Mouse (Mus musculus) heart, embryonic 14.5 days (tissue): ENCODE measurements around the gene Grb10. TPM values are rescaled to one million over a fixed set of nuclear protein-coding genes. Genes with fewer than 3 reads are reported as not detected.

Source experiments
- ATAC-seq: fragments of 200-750 bp; cut with Nextera tagmentation; 2 replicates; pipeline ENCODE4 v1.8.0; 2017; ENCODE audit warnings: low read depth, moderate TSS enrichment; ENCODE audit not compliant: insufficient number of reproducible peaks, insufficient read depth, low FRiP score
- H3K27ac ChIP-seq, 2 experiments: fragments of 200-500 bp in 1 of 2; fragments of 300-500 bp in 1 of 2; sonication (generic) in 1 of 2; replicated peaks in 1 of 2; 2 replicates each; pipeline ENCODE4 v1.5.1; 2012 to 2014; ENCODE audit warnings: low read depth in 2 of 2, low read length in 2 of 2, control low read depth in 1 of 2, mild to moderate bottlenecking in 1 of 2, mixed read lengths in 1 of 2; ENCODE audit not compliant: control insufficient read depth in 1 of 2, insufficient read depth in 1 of 2
- H3K27me3 ChIP-seq: fragments of 300-500 bp; sonication (generic); 2 replicates; pipeline ENCODE4 v1.6.1; 2014; ENCODE audit warnings: mild to moderate bottlenecking, low read length, control low read depth; ENCODE audit not compliant: control insufficient read depth, insufficient read depth
- H3K36me3 ChIP-seq: fragments of 300-500 bp; sonication (generic); 2 replicates; pipeline ENCODE4 v1.6.1; 2014; ENCODE audit warnings: mild to moderate bottlenecking, control low read depth, low read length, mixed read lengths; ENCODE audit not compliant: control insufficient read depth, insufficient read depth
- H3K4me1 ChIP-seq, 2 experiments: fragments of 200-500 bp in 1 of 2; fragments of 300-500 bp in 1 of 2; sonication (generic) in 1 of 2; 2 replicates each; pipeline ENCODE4 v1.6.1; 2012 to 2014; ENCODE audit warnings: low read length in 2 of 2, control low read depth in 1 of 2, mixed read lengths in 1 of 2; ENCODE audit not compliant: control insufficient read depth in 2 of 2, insufficient read depth in 2 of 2
- H3K4me2 ChIP-seq: fragments of 300-500 bp; sonication (generic); 2 replicates; pipeline ENCODE4 v1.6.1; 2014; ENCODE audit warnings: mild to moderate bottlenecking, low read length
- H3K4me3 ChIP-seq, 2 experiments: fragments of 200-500 bp in 1 of 2; fragments of 300-500 bp in 1 of 2; sonication (generic) in 1 of 2; 2 replicates each; pipeline ENCODE4 v1.5.1; 2012 to 2014; ENCODE audit warnings: low read length in 2 of 2, mild to moderate bottlenecking in 2 of 2, control low read depth in 1 of 2, low read depth in 1 of 2, moderate library complexity in 1 of 2; ENCODE audit not compliant: control insufficient read depth in 1 of 2, insufficient read depth in 1 of 2
- H3K9ac ChIP-seq: fragments of 300-500 bp; sonication (generic); 2 replicates; pipeline ENCODE4 v1.6.1; 2014; ENCODE audit warnings: mild to moderate bottlenecking, low read length
- H3K9me3 ChIP-seq: fragments of 300-500 bp; sonication (generic); 2 replicates; pipeline ENCODE4 v1.6.1; 2016; ENCODE audit warnings: low read length, control low read depth; ENCODE audit not compliant: control insufficient read depth
- WGBS: fragments of 180-500 bp; shearing (Covaris S2); extraction: QIAGEN DNeasy Blood & Tissue Kit; methylation state at CpG from one replicate; pipeline ENCODE4 v1.1.7; 2014; 5-methylcytosine and 5-hydroxymethylcytosine counted together
- polyA plus RNA-seq: library from polyadenylated mRNA; unstranded; fragments of >200 nt; fragmentation: Nextera tagmentation; extraction: Ambion mirVana; gene quantifications from 2 replicates; pipeline ENCODE4 v1.2.1, GENCODE M21; 2014

Gene Grb10
- polyA plus RNA-seq, 1 experiment from 2014 or later: 330 TPM

GRCm38 (mm10) chr11:11939611-11940010, 98.9 kb downstream of the Grb10 start:
- H3K27ac ChIP-seq: peak overlapping the region; percentile 54 to 69
- peaks cover 11 to 49% of the 10 kb centered on the region in 2 experiments for H3K4me1 ChIP-seq
- no peak overlapping the region for H3K4me2 ChIP-seq
- H3K27me3 ChIP-seq: no peaks in the 10 kb centered on the region
- H3K9me3 ChIP-seq: no peaks in the 10 kb centered on the region
- H3K9ac ChIP-seq: no peak overlapping the region
- no peak overlapping the region for H3K4me3 ChIP-seq
- ATAC-seq: peak; percentile 74
- WGBS: 23% methylated on average over 3 of the region's 3 CpGs
- peaks cover 94% of the 10 kb centered on the region for H3K36me3 ChIP-seq

DNA sequence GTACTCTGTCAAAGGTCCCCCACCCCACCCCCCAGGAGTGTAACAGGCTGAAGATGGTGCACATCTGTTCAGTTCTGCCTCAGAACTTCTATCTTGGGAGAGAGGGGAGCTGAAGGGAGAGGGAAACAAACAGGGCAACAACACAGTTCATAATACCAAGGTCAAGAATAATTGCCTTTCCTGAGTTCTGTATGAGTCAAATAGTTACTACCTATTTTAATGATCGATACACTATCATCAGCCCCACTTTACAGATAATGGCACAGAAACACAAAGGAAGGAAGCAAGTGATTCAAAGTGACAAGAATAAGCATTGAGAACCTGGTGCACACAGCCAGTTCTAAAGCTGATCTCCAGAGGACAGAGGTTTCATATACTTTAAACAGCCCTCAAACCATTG, 99.9 kb downstream of the Grb10 start:
- H3K36me3 ChIP-seq: peaks cover 94% of the 10 kb centered on the region
- no peak for ATAC-seq
- peak overlapping the region in 1 of 2 experiments; percentile 53; a peak in 2 of 4 replicates for H3K27ac ChIP-seq
- H3K27me3 ChIP-seq: no peaks in the 10 kb centered on the region
- WGBS: 92% methylated on average over 1 of the region's 1 CpGs
- H3K9ac ChIP-seq: 0 out of 2 replicates have a peak overlapping the region, but pooled peaks have one; percentile 5
- no peak overlapping the region for H3K4me2 ChIP-seq
- H3K9me3 ChIP-seq: no peaks in the 10 kb centered on the region
- peaks cover 9 to 49% of the 10 kb centered on the region in 2 experiments for H3K4me1 ChIP-seq
- H3K4me3 ChIP-seq: no peak overlapping the region

DNA sequence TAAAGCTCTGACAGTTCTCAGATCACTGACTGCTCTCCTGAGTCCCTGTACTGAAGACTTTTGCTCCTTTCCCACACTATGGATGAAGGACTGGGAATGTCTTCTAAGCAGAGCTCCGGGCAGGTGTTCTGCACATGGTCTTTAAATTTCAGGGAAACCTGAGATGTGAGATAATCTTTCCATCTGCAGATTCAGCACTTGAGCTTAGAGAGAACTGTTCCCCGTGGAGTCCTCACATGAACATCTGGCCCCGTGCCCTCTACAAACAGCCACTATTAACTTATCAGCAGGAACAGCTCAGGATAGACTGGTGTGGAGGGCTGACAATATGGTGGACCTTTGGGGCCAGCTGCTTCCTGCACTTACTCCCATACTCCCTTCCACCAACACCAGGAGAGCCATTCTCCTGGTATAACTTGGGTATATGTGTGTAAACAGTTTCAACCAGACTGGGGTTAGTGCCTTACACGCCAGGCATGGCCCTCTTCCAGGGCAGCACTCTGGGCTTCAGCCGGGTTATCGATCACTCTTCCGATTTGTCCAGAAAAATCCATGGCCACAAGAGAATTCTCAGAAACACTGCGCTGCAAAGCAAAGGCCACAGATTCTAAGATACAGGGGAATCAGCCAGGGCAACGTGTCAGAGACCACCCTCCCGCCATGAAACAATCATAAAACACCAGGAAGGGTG, 101.0 kb downstream of the Grb10 start:
- 79% methylated on average over 10 of the region's 10 CpGs for WGBS
- no peaks in the 10 kb centered on the region for H3K9me3 ChIP-seq
- peaks cover 13 to 43% of the 10 kb centered on the region in 2 experiments for H3K4me1 ChIP-seq
- no peak for ATAC-seq
- H3K36me3 ChIP-seq: peaks cover 94% of the 10 kb centered on the region
- H3K9ac ChIP-seq: no peak overlapping the region
- no peak overlapping the region for H3K4me3 ChIP-seq
- no peaks in the 10 kb centered on the region for H3K27me3 ChIP-seq
- H3K27ac ChIP-seq: peak overlapping the region; percentile 7 to 49; a peak in 3 of 4 replicates
- no peak overlapping the region for H3K4me2 ChIP-seq

DNA sequence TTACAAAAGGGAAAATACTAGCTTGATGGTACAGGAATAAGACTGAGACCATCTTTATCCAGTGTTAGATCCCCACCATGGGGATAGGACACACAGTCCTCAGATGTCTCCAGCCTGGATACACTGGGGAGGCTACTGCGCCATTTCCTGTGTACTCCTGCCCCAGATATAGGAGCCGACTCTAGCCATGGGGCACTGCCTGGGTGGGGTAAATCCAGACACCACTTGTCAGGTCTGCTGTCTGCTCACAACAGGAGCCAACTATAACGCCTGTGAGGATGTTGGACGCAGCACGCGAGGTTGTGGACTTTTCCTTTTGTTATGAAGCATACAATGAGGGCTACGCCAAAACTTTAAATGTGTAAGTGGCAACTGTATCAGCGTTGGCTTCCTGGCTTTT, 103.7 kb downstream of the Grb10 start:
- Histone ChIP-seq H3K9me3 (no peaks in the 10 kb centered on the region), H3K9ac (0 out of 2 replicates have a peak overlapping the region, but pooled peaks have one; percentile 1), H3K4me3 (no peak overlapping the region), H3K27ac (peak overlapping the region in 1 of 2 experiments; percentile 57; a peak in 2 of 4 replicates), H3K4me1 (peaks cover 16 to 36% of the 10 kb centered on the region in 2 experiments), H3K27me3 (no peaks in the 10 kb centered on the region), H3K4me2 (no peak overlapping the region), H3K36me3 (peaks cover 93% of the 10 kb centered on the region)
- WGBS: 77% methylated on average over 8 of the region's 8 CpGs
- no peak for ATAC-seq

- Histone ChIP-seq H3K27ac (peak overlapping the region; percentile 53 to 64), H3K4me3 (no peak overlapping the region), H3K36me3 (peaks cover 77% of the 10 kb centered on the region), H3K4me2 (no peak overlapping the region), H3K9ac (peak overlapping the region; percentile 9; the same call in 1 of the 2 replicates), H3K9me3 (no peaks in the 10 kb centered on the region), H3K4me1 (peaks cover 13 to 16% of the 10 kb centered on the region in 2 experiments), H3K27me3 (no peaks in the 10 kb centered on the region)
- no peak for ATAC-seq
- WGBS: 56% methylated on average over 11 of the region's 11 CpGs
Measured at GRCm38 (mm10) chr11:11932102-11932789, 106.2 kb downstream of the Grb10 start.

DNA sequence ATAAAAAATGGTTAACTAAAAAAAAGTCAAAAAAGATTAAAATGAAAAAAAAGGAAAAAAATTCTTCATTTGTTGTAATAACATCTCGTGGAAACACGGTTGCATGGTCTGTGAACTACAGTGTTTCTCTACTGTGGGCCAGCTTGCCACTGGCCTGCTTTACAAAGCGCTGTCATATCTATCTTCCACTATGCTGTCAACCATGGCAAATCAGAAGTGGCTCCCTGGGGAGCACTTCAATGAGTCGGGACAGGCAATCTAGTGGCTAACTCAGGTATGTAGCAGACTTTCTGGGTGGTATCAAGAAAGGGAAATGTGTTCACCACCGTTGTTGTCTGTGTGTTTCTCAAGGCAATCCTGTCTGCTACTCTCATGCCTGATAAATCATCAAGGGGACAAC, 106.8 kb downstream of the Grb10 start:
- peaks cover 13 to 14% of the 10 kb centered on the region in 2 experiments for H3K4me1 ChIP-seq
- no peak overlapping the region for H3K4me3 ChIP-seq
- no peaks in the 10 kb centered on the region for H3K9me3 ChIP-seq
- H3K27ac ChIP-seq: peak overlapping the region; percentile 53 to 64
- no peaks in the 10 kb centered on the region for H3K27me3 ChIP-seq
- H3K9ac ChIP-seq: no peak overlapping the region
- ATAC-seq: no peak
- 48% methylated on average over 5 of the region's 5 CpGs for WGBS
- peaks cover 72% of the 10 kb centered on the region for H3K36me3 ChIP-seq
- no peak overlapping the region for H3K4me2 ChIP-seq

DNA sequence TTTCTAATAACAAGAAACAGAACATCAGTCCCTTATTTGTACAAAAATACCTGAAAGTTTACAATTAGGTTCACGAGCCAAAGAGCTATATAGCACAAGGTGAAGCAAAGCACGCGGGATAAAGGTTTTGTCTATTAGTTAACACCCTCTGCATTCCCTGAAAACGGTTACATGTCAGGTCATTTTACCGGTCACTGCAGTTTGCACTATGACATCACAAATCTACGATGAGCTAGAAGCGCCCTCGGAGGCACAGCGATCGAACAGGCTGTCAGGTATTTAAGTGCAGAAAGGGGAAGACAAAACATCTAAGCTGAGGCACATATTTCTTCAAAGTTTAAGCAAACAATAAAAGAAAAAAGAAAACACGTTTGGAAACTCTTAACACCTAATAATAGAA, 108.0 kb downstream of the Grb10 start:
- no peak overlapping the region for H3K9ac ChIP-seq
- no peak for ATAC-seq
- no peaks in the 10 kb centered on the region for H3K9me3 ChIP-seq
- 0 out of 4 replicates have a peak overlapping the region, but pooled peaks of 1 of the 2 experiments have one; percentile 46 for H3K27ac ChIP-seq
- no peaks in the 10 kb centered on the region for H3K27me3 ChIP-seq
- H3K36me3 ChIP-seq: peaks cover 60% of the 10 kb centered on the region
- H3K4me1 ChIP-seq: peaks cover 9 to 13% of the 10 kb centered on the region in 2 experiments
- H3K4me3 ChIP-seq: no peak overlapping the region
- H3K4me2 ChIP-seq: no peak overlapping the region
- WGBS: 87% methylated on average over 11 of the region's 11 CpGs
